Mouse (Mus musculus) intestine, embryonic 16.5 days (tissue): Measurements from ENCODE around the gene Glis1. TPM values are rescaled to one million over a fixed set of nuclear protein-coding genes. Genes with fewer than 3 reads are reported as not detected.
A peak's percentile ranks its signal among the peaks of the same experiment; 100 is the strongest.

ENCODE experiments used
- ATAC-seq: fragments of 200-750 bp; cut with Nextera tagmentation; 2 replicates; pipeline ENCODE4 v1.8.0; 2017; ENCODE audit warnings: moderate TSS enrichment, moderate library complexity
- H3K27ac ChIP-seq: fragments of 300-500 bp; sonication (generic); 2 replicates; pipeline ENCODE4 v1.5.1; 2014; ENCODE audit warnings: mild to moderate bottlenecking, low read length
- H3K27me3 ChIP-seq: fragments of 300-500 bp; sonication (generic); replicated peaks from 2 replicates; pipeline ENCODE4 v1.6.1; 2014; ENCODE audit warnings: low read length, control low read depth, mixed read lengths; ENCODE audit not compliant: control insufficient read depth, insufficient read depth
- H3K36me3 ChIP-seq: fragments of 300-500 bp; sonication (generic); 2 replicates; pipeline ENCODE4 v1.6.1; 2014; ENCODE audit warnings: low read length, control low read depth; ENCODE audit not compliant: control insufficient read depth, insufficient read depth
- H3K4me1 ChIP-seq: fragments of 300-500 bp; sonication (generic); 2 replicates; pipeline ENCODE4 v1.6.1; 2014; ENCODE audit warnings: low read length, control low read depth, mixed read lengths; ENCODE audit not compliant: control insufficient read depth, insufficient read depth
- H3K4me2 ChIP-seq: fragments of 300-500 bp; sonication (generic); 2 replicates; pipeline ENCODE4 v1.6.1; 2014; ENCODE audit warnings: low read depth, low read length, control low read depth
- H3K4me3 ChIP-seq: fragments of 300-500 bp; sonication (generic); 2 replicates; pipeline ENCODE4 v1.5.1; 2014; ENCODE audit warnings: mild to moderate bottlenecking, low read length
- H3K9ac ChIP-seq: fragments of 300-500 bp; sonication (generic); 2 replicates; pipeline ENCODE4 v1.6.1; 2014; ENCODE audit warnings: low read depth, low read length
- H3K9me3 ChIP-seq: fragments of 300-500 bp; sonication (generic); 2 replicates; pipeline ENCODE4 v1.6.1; 2016; ENCODE audit warnings: low read length, control low read depth; ENCODE audit not compliant: control insufficient read depth
- WGBS: fragments of 180-500 bp; shearing (Covaris S2); extraction: QIAGEN DNeasy Blood & Tissue Kit; methylation state at CpG from one replicate; pipeline ENCODE4 v1.1.7; 2014; 5-methylcytosine and 5-hydroxymethylcytosine counted together
- polyA plus RNA-seq: library from polyadenylated mRNA; unstranded; fragments of >200 nt; fragmentation: Nextera tagmentation; extraction: Ambion mirVana; gene quantifications from 2 replicates; pipeline ENCODE4 v1.2.1, GENCODE M21; 2015

The Glis1 gene
- polyA plus RNA-seq, 1 experiment from 2014 or later, result 0.32 TPM

DNA sequence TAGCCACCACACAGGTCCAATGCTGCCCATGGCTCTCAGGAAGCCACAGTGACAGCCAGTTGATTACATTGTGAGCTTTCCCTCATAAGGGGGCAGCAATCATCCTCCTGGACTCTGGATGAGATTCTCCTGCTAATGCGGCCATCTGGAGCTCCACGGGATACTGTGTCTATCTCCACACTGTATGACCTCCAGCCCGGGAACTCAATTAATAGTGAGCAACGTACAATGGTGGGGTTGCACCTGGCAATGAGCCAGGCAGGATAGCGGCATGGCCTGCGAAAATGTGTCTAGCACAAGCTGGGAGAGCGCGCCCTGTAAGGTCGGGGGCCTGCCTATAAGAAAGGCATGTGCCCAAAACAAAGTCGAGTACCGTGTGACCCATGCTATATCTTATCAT lies 226.3 kb downstream of the Glis1 start:
- no peak for ATAC-seq
- no peak overlapping the region for H3K27ac ChIP-seq
- no peaks in the 10 kb centered on the region for H3K4me1 ChIP-seq
- WGBS, result 88% methylated on average over 11 of the region's 11 CpGs
- H3K4me3 ChIP-seq, result no peak overlapping the region
- no peaks in the 10 kb centered on the region for H3K27me3 ChIP-seq
- no peak overlapping the region for H3K4me2 ChIP-seq
- no peaks in the 10 kb centered on the region for H3K9me3 ChIP-seq
- no peaks in the 10 kb centered on the region for H3K36me3 ChIP-seq
- H3K9ac ChIP-seq, result no peak overlapping the region

DNA sequence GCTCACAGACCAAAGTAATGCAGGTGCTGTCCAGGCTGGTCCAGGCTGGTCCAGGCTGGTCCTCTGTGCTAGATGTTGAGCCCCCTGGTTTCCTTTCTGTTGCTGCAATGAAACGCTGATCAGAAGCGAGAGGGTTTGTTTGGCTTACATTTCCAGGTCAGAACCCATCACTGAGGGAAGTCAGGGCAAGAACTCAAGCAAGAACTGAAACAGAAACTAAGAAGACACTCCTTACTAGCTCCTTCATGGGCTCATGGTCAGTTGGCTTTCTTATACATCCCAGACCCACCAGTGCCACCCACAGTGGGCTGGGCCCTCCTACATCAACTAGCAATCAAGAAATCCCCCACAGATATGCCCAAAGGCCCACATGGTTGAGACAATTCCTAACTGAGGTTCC lies 234.1 kb downstream of the Glis1 start:
- no peak overlapping the region for H3K9ac ChIP-seq
- 87% methylated on average over 2 of the region's 2 CpGs for WGBS
- no peak for ATAC-seq
- H3K27ac ChIP-seq, result no peak overlapping the region
- no peak overlapping the region for H3K4me3 ChIP-seq
- no peaks in the 10 kb centered on the region for H3K9me3 ChIP-seq
- H3K4me1 ChIP-seq, result peaks cover under 1% of the 10 kb centered on the region
- H3K36me3 ChIP-seq, result no peaks in the 10 kb centered on the region
- H3K4me2 ChIP-seq, result no peak overlapping the region
- H3K27me3 ChIP-seq, result peaks cover 6% of the 10 kb centered on the region; the same call in 1 of the 2 replicates

DNA sequence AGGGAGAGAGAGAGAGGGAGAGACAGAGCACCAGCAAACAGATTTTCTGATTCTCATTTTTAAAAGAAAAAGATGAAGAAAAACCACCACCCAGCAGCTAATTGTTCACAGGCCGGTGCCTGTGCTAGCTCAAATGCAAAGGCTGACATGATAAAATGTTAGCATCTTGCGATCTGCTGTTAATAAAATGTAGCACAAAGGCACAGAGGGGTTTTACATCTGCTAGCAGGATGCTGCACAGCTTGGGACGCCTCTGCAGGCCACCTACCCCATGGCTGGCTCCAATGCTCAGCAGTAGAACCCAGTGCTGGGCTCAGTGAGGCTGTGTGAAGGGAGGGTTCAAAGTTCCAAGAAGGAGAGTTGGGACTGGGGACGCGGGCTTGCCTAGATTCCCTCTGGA lies 236.3 kb downstream of the Glis1 start:
- no peaks in the 10 kb centered on the region for H3K9me3 ChIP-seq
- no peak overlapping the region for H3K27ac ChIP-seq
- no peak overlapping the region for H3K4me2 ChIP-seq
- no peak overlapping the region for H3K9ac ChIP-seq
- ATAC-seq, result no peak
- no peak overlapping the region for H3K4me3 ChIP-seq
- H3K36me3 ChIP-seq, result no peaks in the 10 kb centered on the region
- H3K27me3 ChIP-seq, result peaks cover 6% of the 10 kb centered on the region; the same call in 1 of the 2 replicates
- peaks cover 8% of the 10 kb centered on the region for H3K4me1 ChIP-seq
- WGBS, result 64% methylated on average over 5 of the region's 5 CpGs

DNA sequence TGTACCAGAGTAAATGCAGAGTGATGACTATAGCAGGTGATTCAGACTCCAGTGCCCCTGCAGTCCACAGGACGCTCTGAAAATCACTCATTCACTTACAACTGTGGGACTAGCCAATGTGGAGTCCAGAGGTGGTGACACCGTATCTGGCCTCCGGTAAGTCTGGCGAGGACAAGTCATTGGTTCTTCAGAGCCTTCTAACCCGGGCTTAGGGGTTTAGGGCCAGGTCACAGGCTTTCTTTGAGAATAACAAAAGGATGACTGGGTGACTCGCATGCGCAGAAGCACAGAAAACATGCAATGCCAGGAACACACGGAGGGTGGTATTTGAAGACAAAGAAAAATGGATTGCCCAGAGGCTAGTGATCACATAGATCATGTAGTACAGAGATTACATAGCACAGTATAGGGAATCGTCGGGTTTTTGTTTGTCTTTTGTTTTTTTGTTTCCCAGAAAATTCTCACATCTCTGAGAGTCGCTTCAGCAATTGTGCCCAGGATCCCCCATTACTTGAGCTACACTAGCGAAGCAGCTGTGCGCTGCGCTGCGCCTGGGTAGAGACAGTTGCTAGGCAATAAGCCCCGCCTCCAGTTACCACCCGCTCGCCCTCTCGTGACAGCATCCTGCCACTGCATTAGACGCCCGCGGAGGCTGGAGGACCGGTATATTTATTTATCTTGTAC lies 239.4 kb downstream of the Glis1 start:
- Histone ChIP-seq H3K27me3 (peaks cover 6% of the 10 kb centered on the region; the same call in 1 of the 2 replicates), H3K9me3 (no peaks in the 10 kb centered on the region), H3K36me3 (no peaks in the 10 kb centered on the region), H3K4me2 (no peak overlapping the region), H3K4me1 (peaks cover 8% of the 10 kb centered on the region), H3K4me3 (no peak overlapping the region), H3K9ac (no peak overlapping the region), H3K27ac (no peak overlapping the region)
- ATAC-seq, result peak; percentile 87
- 20% methylated on average over 23 of the region's 23 CpGs for WGBS

DNA sequence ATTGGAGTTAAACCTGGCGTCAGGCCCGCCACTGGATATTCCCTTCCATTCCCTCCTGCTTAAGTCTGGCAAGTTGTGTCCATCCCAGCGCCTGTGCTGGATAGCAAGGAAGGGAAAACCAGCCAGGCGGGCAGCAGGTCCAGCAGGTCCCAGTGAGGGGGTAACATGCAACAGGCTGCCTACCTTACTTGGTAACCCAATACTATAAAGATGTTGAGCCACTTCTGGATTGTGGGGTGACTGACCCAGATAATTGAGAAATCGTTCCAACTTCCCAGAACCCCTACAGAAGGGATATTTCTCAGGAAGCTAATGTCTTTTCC lies 239.9 kb downstream of the Glis1 start:
- 26% methylated on average over 5 of the region's 5 CpGs for WGBS
- no peak overlapping the region for H3K9ac ChIP-seq
- no peak overlapping the region for H3K4me3 ChIP-seq
- H3K4me1 ChIP-seq, result peaks cover 8% of the 10 kb centered on the region
- no peaks in the 10 kb centered on the region for H3K9me3 ChIP-seq
- H3K27ac ChIP-seq, result no peak overlapping the region
- no peak for ATAC-seq
- no peak overlapping the region for H3K4me2 ChIP-seq
- H3K27me3 ChIP-seq, result peaks cover 6% of the 10 kb centered on the region; the same call in 1 of the 2 replicates
- H3K36me3 ChIP-seq, result no peaks in the 10 kb centered on the region

DNA sequence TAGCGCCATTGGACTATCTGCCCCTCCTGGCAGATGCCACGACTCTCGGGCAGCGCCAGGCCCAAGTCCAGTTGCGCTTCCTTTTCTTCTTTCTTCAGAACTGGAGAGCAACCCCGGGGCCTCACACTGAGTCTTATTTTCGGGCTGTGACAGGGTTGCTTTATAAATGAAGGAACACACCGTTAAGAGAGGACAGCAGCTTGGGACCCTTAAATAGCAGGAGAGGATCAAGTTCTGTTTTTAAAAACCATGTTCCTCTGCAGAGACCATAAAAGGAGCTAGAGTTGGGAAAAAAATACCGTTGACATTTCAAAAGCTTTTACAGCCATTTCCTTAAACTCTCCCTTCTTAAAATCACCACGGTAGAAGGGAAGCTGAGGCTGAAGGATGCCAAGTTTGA lies 241.3 kb downstream of the Glis1 start:
- no peak overlapping the region for H3K4me3 ChIP-seq
- H3K27ac ChIP-seq, result no peak overlapping the region
- H3K27me3 ChIP-seq, result peaks cover 6% of the 10 kb centered on the region; the same call in 1 of the 2 replicates
- H3K9ac ChIP-seq, result no peak overlapping the region
- WGBS, result 56% methylated on average over 10 of the region's 10 CpGs
- H3K4me2 ChIP-seq, result no peak overlapping the region
- no peak for ATAC-seq
- H3K36me3 ChIP-seq, result no peaks in the 10 kb centered on the region
- no peaks in the 10 kb centered on the region for H3K9me3 ChIP-seq
- peaks cover 8% of the 10 kb centered on the region for H3K4me1 ChIP-seq

DNA sequence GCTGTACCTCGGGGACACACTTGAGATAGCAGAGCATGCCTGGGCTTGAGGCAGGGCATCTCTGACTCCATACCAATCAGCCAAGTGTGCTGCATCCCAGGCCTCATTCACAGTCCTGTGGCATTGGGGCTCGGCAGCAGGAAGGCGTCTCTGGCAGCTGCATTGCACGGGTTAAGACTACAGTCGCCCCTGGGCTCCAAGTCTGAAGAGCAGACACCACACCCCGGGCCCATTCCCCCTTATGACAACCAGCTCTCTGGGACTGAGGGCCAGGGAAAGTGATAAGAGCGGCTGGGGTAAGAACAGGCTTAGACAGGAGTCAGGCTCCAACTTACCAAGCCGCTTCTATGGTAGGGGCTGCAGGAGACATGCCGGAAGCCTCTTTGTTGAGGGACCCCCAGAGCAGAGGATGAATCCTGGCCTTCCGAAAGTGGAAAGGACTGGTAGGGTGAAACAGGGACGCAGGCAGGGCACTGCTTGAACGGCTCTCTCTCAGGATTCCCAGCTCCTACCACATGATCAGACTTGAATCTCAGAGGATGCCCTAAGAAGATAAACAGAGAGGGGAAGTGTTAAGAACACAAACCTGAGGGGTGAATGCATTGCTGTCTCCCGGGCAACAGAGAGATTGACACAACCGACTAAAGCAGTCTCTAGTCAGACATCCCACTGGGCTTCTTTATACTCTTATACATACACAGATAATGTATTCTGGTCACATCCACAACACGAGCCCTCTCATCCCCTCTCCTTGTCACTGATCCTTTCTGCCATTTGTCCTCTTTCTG lies 246.1 kb downstream of the Glis1 start:
- Histone ChIP-seq H3K36me3 (no peaks in the 10 kb centered on the region), H3K27me3 (no peaks in the 10 kb centered on the region), H3K9me3 (no peaks in the 10 kb centered on the region), H3K4me2 (no peak overlapping the region), H3K4me3 (no peak overlapping the region), H3K27ac (no peak overlapping the region), H3K9ac (no peak overlapping the region), H3K4me1 (no peaks in the 10 kb centered on the region)
- no peak for ATAC-seq
- 45% methylated on average over 15 of the region's 15 CpGs for WGBS

DNA sequence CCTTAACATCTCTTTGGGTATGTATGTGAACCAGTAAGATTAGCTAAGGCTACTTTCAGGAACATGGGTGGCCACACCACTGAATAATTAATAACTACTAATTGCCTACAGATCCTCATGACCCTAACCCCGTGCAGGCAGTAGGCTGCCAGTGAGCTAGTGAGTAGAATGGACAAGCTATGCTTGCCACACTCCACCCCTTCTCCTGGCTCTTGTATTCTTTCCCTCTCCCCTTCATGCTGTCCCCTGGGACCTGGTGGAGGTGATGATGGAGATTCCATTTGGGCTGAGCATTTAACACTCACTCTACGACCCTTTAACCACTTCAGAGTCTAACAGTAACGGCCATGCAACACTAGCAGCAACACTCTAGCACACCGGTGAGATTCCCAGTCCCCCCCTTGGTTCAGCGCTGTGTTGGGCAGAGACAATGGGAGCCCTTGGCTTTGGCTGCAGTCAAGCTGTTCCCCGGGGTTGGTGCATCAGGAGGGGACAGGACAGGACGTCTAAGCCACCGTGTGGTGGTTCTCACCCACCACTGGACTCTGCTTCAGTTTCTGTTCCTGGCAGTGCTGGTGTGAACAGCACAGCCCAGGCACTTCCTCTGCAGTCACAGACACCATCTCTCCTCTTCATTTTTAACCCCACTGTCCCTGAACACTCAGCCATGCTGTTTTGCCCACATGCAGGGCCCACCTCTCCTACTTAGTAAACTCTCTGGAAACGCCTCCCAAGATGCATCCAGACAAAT lies 246.9 kb downstream of the Glis1 start:
- no peak overlapping the region for H3K27ac ChIP-seq
- no peak overlapping the region for H3K4me3 ChIP-seq
- H3K4me2 ChIP-seq, result no peak overlapping the region
- ATAC-seq, result no peak
- H3K27me3 ChIP-seq, result no peaks in the 10 kb centered on the region
- 56% methylated on average over 9 of the region's 9 CpGs for WGBS
- H3K9ac ChIP-seq, result no peak overlapping the region
- H3K9me3 ChIP-seq, result no peaks in the 10 kb centered on the region
- H3K36me3 ChIP-seq, result no peaks in the 10 kb centered on the region
- H3K4me1 ChIP-seq, result no peaks in the 10 kb centered on the region

DNA sequence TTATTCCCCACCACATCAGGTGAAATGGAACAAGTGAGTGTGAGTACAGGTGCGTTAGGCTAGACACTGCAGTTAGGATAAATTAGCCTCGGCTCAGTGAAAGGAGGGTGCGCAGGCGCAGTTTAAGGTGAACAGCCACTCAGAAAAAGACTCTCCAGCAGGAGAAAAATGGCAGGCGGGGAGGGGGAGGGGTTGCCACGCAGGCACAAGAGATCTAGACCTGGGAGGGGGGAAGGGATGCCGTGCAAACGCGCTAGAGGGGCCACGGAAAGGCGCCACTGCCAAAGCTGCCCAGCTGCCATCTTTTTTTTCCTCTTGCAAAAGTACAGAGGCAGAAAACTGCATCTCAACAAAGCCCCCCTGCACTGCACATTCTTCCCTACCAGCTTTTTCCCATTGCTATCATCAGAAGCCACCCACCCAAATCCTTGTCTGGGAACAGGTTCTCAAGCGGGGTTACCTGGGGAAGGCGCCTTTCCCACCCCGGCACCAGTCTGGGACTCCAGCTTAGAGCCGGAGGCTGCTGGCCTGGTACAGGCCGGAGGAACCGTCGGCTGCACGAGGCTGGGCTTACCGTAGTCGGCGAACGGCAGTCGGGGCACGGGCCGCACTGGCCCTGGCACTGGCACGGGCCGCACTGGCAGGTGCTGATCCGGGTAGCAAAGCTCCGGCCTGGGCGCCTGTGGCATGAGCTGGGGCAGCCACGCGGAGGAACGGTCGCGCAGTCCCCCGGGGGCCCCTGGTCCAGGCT lies 248.8 kb downstream of the Glis1 start:
- Histone ChIP-seq H3K27me3 (no peaks in the 10 kb centered on the region), H3K4me3 (no peak overlapping the region), H3K9ac (no peak overlapping the region), H3K27ac (no peak overlapping the region), H3K9me3 (no peaks in the 10 kb centered on the region), H3K4me1 (0 out of 2 replicates have a peak, but pooled peaks cover under 1% of the 10 kb centered on the region), H3K36me3 (no peaks in the 10 kb centered on the region), H3K4me2 (no peak overlapping the region)
- 90% methylated on average over 37 of the region's 37 CpGs for WGBS
- ATAC-seq, result no peak
